10 mouse cellular contexts compared by ENCODE assay signal in genomic region chr2:180027768-180028167, GRCm38 (mm10). TPM values are rescaled to one million over a fixed set of nuclear protein-coding genes. Genes with fewer than 3 reads are reported as not detected.
DNase-seq lines count a peak whose midpoint lies in the region; ATAC-seq and TF ChIP-seq lines count a peak whose summit lies in the region.
"Had no signal": no experiment of that assay in that cellular context is flagged by ENCODE, and none has a peak within 500 bp of the region (broad histone marks: within the 10 kb centered on the region; RNA-seq: fewer than 3 reads in every experiment).

No protein-coding gene starts in this region.

- ATAC-seq in kidney, postnatal 0 days (replicated peaks; ENCODE audit: low FRiP score, low read depth), result no peak
- ATAC-seq in hindbrain, embryonic 14.5 days (ENCODE audit: low FRiP score), result no peak
- no peak for ATAC-seq in megakaryocyte-erythroid progenitor cell, adult 5-6 weeks (replicated peaks; ENCODE audit: low FRiP score, low TSS enrichment, poor library complexity, severe bottlenecking)

- 49% methylated on average over 9 of the region's 9 CpGs for WGBS in kidney, postnatal 0 days
- 67% methylated on average over 9 of the region's 9 CpGs for WGBS in kidney, adult 2 months
- 89% methylated on average over 9 of the region's 9 CpGs for WGBS in forebrain, embryonic 10.5 days
- 69% methylated on average over 9 of the region's 9 CpGs for WGBS in hindbrain, embryonic 14.5 days

- no peak overlapping the region for H3K4me3 ChIP-seq in kidney, postnatal 0 days (replicated peaks; ENCODE audit: low read depth, low read length)
- H3K4me3 ChIP-seq in kidney, adult 2 months (ENCODE audit: insufficient read depth, low read depth, low read length), result no peak overlapping the region
- peak overlapping the region; percentile 99 for H3K4me3 ChIP-seq in forebrain, embryonic 10.5 days
- H3K4me3 ChIP-seq in hindbrain, embryonic 14.5 days (replicated peaks; ENCODE audit: low read length), result peak overlapping the region; percentile 99
- H3K4me3 ChIP-seq in myocyte, result peak overlapping the region; percentile 73

- no peak for TF ChIP-seq POLR2A in kidney, adult 2 months (IDR thresholded peaks at IDR 0.05; ENCODE audit: low read depth, low read length)
- no peak for TF ChIP-seq POLR2A in myocyte (IDR thresholded peaks at IDR 0.05; ENCODE audit: insufficient read length, low read depth)

- H3K9me3 ChIP-seq in kidney, postnatal 0 days (replicated peaks; ENCODE audit: low read length), result no peaks in the 10 kb centered on the region
- H3K9me3 ChIP-seq in forebrain, embryonic 10.5 days, result no peaks in the 10 kb centered on the region
- H3K9me3 ChIP-seq in hindbrain, embryonic 14.5 days (ENCODE audit: control insufficient read depth, low read length), result no peaks in the 10 kb centered on the region

- peaks cover 41% of the 10 kb centered on the region for H3K79me2 ChIP-seq in myocyte (ENCODE audit: control insufficient read depth, insufficient read depth)

- DNase-seq in kidney, postnatal 0 days (ENCODE audit: low spot score), result no peak
- DNase-seq in kidney, adult 2 months, result no peak
- no peak for DNase-seq in forebrain, embryonic 10.5 days (ENCODE audit: extremely low spot score, low spot score)
- DNase-seq in hindbrain, embryonic 14.5 days (ENCODE audit: low spot score), result no peak
- no peak for DNase-seq in embryo, embryonic 9.5 days (ENCODE audit: extremely low spot score)
- no peak for DNase-seq in right cerebral cortex, postnatal 36 days (ENCODE audit: low spot score in 2 of 2)
- DNase-seq: adrenal gland, postnatal 14 days; lung, adult 18-20 months had no signal

- H3K27ac ChIP-seq in kidney, postnatal 0 days, result no peak overlapping the region
- H3K27ac ChIP-seq in kidney, adult 2 months (ENCODE audit: insufficient read depth, low read depth, low read length), result no peak overlapping the region
- H3K27ac ChIP-seq in forebrain, embryonic 10.5 days, result no peak overlapping the region
- no peak overlapping the region for H3K27ac ChIP-seq in hindbrain, embryonic 14.5 days

- TF ChIP-seq CTCF in kidney, postnatal 0 days (IDR thresholded peaks at IDR 0.05; ENCODE audit: low read depth), result no peak
- TF ChIP-seq CTCF in kidney, adult 2 months (conservative IDR thresholded peaks at IDR 0.05; ENCODE audit: insufficient read depth, insufficient read length, low read depth, low read length), result no peak

- no peaks in the 10 kb centered on the region; the same call in 1 of the 2 replicates for H3K27me3 ChIP-seq in kidney, postnatal 0 days (ENCODE audit: insufficient read depth, low read length)
- H3K27me3 ChIP-seq in kidney, adult 2 months (replicated peaks; ENCODE audit: control insufficient read depth, insufficient read depth, low read length), result no peaks in the 10 kb centered on the region
- peaks cover 15% of the 10 kb centered on the region for H3K27me3 ChIP-seq in forebrain, embryonic 10.5 days (ENCODE audit: poor library complexity, severe bottlenecking)
- H3K27me3 ChIP-seq in hindbrain, embryonic 14.5 days (ENCODE audit: control insufficient read depth, insufficient read depth, low read length), result peaks cover 7% of the 10 kb centered on the region
- H3K27me3 ChIP-seq in myocyte (ENCODE audit: control insufficient read depth, insufficient read depth, insufficient read length), result no peaks in the 10 kb centered on the region

- peaks cover 35% of the 10 kb centered on the region for H3K36me3 ChIP-seq in kidney, postnatal 0 days (ENCODE audit: insufficient read depth, low read length)
- no peaks in the 10 kb centered on the region for H3K36me3 ChIP-seq in kidney, adult 2 months (ENCODE audit: control insufficient read depth, insufficient read depth, low read length)
- peaks cover 64% of the 10 kb centered on the region for H3K36me3 ChIP-seq in forebrain, embryonic 10.5 days (replicated peaks)
- H3K36me3 ChIP-seq in hindbrain, embryonic 14.5 days (replicated peaks; ENCODE audit: control insufficient read depth, insufficient read depth), result peaks cover 54% of the 10 kb centered on the region
- H3K36me3 ChIP-seq in myocyte (ENCODE audit: control insufficient read depth, insufficient read depth), result peaks cover 20% of the 10 kb centered on the region

- peak overlapping the region; percentile 78; the same call in 1 of the 2 replicates for H3K4me2 ChIP-seq in kidney, postnatal 0 days (ENCODE audit: low read length)
- peak overlapping the region; percentile 98 for H3K4me2 ChIP-seq in hindbrain, embryonic 14.5 days (replicated peaks)
- H3K4me2 ChIP-seq in myocyte (ENCODE audit: low read depth), result peak overlapping the region; percentile 93

- peaks cover 22% of the 10 kb centered on the region for H3K4me1 ChIP-seq in kidney, postnatal 0 days (replicated peaks; ENCODE audit: insufficient read depth, low read length)
- H3K4me1 ChIP-seq in kidney, adult 2 months (ENCODE audit: control insufficient read depth, insufficient read depth, low read length), result peaks cover 5% of the 10 kb centered on the region; the same call in 1 of the 2 replicates
- peaks cover 56% of the 10 kb centered on the region for H3K4me1 ChIP-seq in forebrain, embryonic 10.5 days
- H3K4me1 ChIP-seq in hindbrain, embryonic 14.5 days (replicated peaks; ENCODE audit: control insufficient read depth, insufficient read depth, low read length), result peaks cover 32% of the 10 kb centered on the region

- H3ac ChIP-seq in myocyte (ENCODE audit: control insufficient read depth, insufficient read length), result no peak overlapping the region

- peak overlapping the region; percentile 13; the same call in 1 of the 2 replicates for H3K9ac ChIP-seq in kidney, postnatal 0 days (ENCODE audit: low read depth, low read length)
- peak overlapping the region; percentile 97 for H3K9ac ChIP-seq in hindbrain, embryonic 14.5 days

TF ChIP-seq in myocyte, 11 proteins besides CTCF, POLR2A, EP300 and RAD21:
- TF ChIP-seq USF1 (IDR thresholded peaks at IDR 0.05; ENCODE audit: low read depth), result no peak
- no peak for TF ChIP-seq E2F4 (IDR thresholded peaks at IDR 0.05; ENCODE audit: insufficient read depth)
TF ChIP-seq in myocyte: peak in this region for 0.

RNA-seq across cellular contexts. Expression of gene Lsm14b, which starts 3.0 kb away (rescaled TPM):
- polyA plus RNA-seq in kidney, postnatal 0 days (2015; fragmentation: Nextera tagmentation; extraction: Ambion mirVana), result 9.3 and 10.4 TPM in 2 replicates
- polyA plus RNA-seq in kidney, adult 2 months (2012; rRNA removed), result 27.2 and 29.5 TPM in 2 replicates
- polyA plus RNA-seq in forebrain, embryonic 10.5 days (2016; fragmentation: Nextera tagmentation; extraction: Ambion mirVana), result 8.5 and 8.9 TPM in 2 replicates
- polyA plus RNA-seq in hindbrain, embryonic 14.5 days (2014; fragmentation: Nextera tagmentation; extraction: Ambion mirVana), result 16.1 and 16.9 TPM in 2 replicates
- 48.8 TPM for polyA plus RNA-seq in myocyte (2012; fragmentation: generic; extraction: Trizol)
- 14.9 and 28.0 TPM in 2 replicates for total RNA-seq in megakaryocyte-erythroid progenitor cell, adult 5-6 weeks (2014; fragmentation: Nextera tagmentation)
- 25.1 and 44.2 TPM in 2 replicates for total RNA-seq in megakaryocyte-erythroid progenitor cell, adult 5-6 weeks (2017)

RNA-seq across cellular contexts. Expression of gene Psma7, which starts 14.5 kb away (rescaled TPM):
- polyA plus RNA-seq in kidney, postnatal 0 days (2015; fragmentation: Nextera tagmentation; extraction: Ambion mirVana), result 641 and 676 TPM in 2 replicates
- 156 and 185 TPM in 2 replicates for polyA plus RNA-seq in kidney, adult 2 months (2012; rRNA removed)
- 856 and 905 TPM in 2 replicates for polyA plus RNA-seq in forebrain, embryonic 10.5 days (2016; fragmentation: Nextera tagmentation; extraction: Ambion mirVana)
- 515 and 631 TPM in 2 replicates for polyA plus RNA-seq in hindbrain, embryonic 14.5 days (2014; fragmentation: Nextera tagmentation; extraction: Ambion mirVana)
- 395 TPM for polyA plus RNA-seq in myocyte (2012; fragmentation: generic; extraction: Trizol)
- 333 and 334 TPM in 2 replicates for total RNA-seq in megakaryocyte-erythroid progenitor cell, adult 5-6 weeks (2014; fragmentation: Nextera tagmentation)
- 395 and 441 TPM in 2 replicates for total RNA-seq in megakaryocyte-erythroid progenitor cell, adult 5-6 weeks (2017)

RNA-seq across cellular contexts. Expression of gene Ss18l1, which starts 14.5 kb away (rescaled TPM):
- 3.9 and 4.2 TPM in 2 replicates for polyA plus RNA-seq in kidney, postnatal 0 days (2015; fragmentation: Nextera tagmentation; extraction: Ambion mirVana)
- 6.7 and 7.5 TPM in 2 replicates for polyA plus RNA-seq in kidney, adult 2 months (2012; rRNA removed)
- 7.0 TPM in 2 replicates for polyA plus RNA-seq in forebrain, embryonic 10.5 days (2016; fragmentation: Nextera tagmentation; extraction: Ambion mirVana)
- polyA plus RNA-seq in hindbrain, embryonic 14.5 days (2014; fragmentation: Nextera tagmentation; extraction: Ambion mirVana), result 54.2 and 57.2 TPM in 2 replicates
- 1.6 TPM for polyA plus RNA-seq in myocyte (2012; fragmentation: generic; extraction: Trizol)
- total RNA-seq in megakaryocyte-erythroid progenitor cell, adult 5-6 weeks (2014; fragmentation: Nextera tagmentation), result 2.2 and 3.4 TPM in 2 replicates
- total RNA-seq in megakaryocyte-erythroid progenitor cell, adult 5-6 weeks (2017), result 2.3 and 4.0 TPM in 2 replicates

RNA-seq across cellular contexts. Expression of gene Mtg2, which starts 42.6 kb away (rescaled TPM):
- polyA plus RNA-seq in kidney, postnatal 0 days (2015; fragmentation: Nextera tagmentation; extraction: Ambion mirVana), result 18.6 and 19.3 TPM in 2 replicates
- 24.3 and 26.2 TPM in 2 replicates for polyA plus RNA-seq in kidney, adult 2 months (2012; rRNA removed)
- polyA plus RNA-seq in forebrain, embryonic 10.5 days (2016; fragmentation: Nextera tagmentation; extraction: Ambion mirVana), result 34.0 and 35.2 TPM in 2 replicates
- 29.4 and 30.2 TPM in 2 replicates for polyA plus RNA-seq in hindbrain, embryonic 14.5 days (2014; fragmentation: Nextera tagmentation; extraction: Ambion mirVana)
- polyA plus RNA-seq in myocyte (2012; fragmentation: generic; extraction: Trizol), result 17.2 TPM
- 14.0 and 20.9 TPM in 2 replicates for total RNA-seq in megakaryocyte-erythroid progenitor cell, adult 5-6 weeks (2014; fragmentation: Nextera tagmentation)
- 14.8 and 16.7 TPM in 2 replicates for total RNA-seq in megakaryocyte-erythroid progenitor cell, adult 5-6 weeks (2017)

RNA-seq across cellular contexts. Expression of gene Taf4, which starts 51.3 kb away (rescaled TPM):
- 3.3 and 3.5 TPM in 2 replicates for polyA plus RNA-seq in kidney, postnatal 0 days (2015; fragmentation: Nextera tagmentation; extraction: Ambion mirVana)
- polyA plus RNA-seq in kidney, adult 2 months (2012; rRNA removed), result 7.3 and 8.9 TPM in 2 replicates
- polyA plus RNA-seq in forebrain, embryonic 10.5 days (2016; fragmentation: Nextera tagmentation; extraction: Ambion mirVana), result 3.6 and 4.2 TPM in 2 replicates
- 4.4 and 4.9 TPM in 2 replicates for polyA plus RNA-seq in hindbrain, embryonic 14.5 days (2014; fragmentation: Nextera tagmentation; extraction: Ambion mirVana)
- polyA plus RNA-seq in myocyte (2012; fragmentation: generic; extraction: Trizol), result 6.3 TPM
- 22.1 and 31.5 TPM in 2 replicates for total RNA-seq in megakaryocyte-erythroid progenitor cell, adult 5-6 weeks (2014; fragmentation: Nextera tagmentation)
- 20.1 and 28.4 TPM in 2 replicates for total RNA-seq in megakaryocyte-erythroid progenitor cell, adult 5-6 weeks (2017)

Comparison
In these comparisons a context has a peak if more than half of its experiments do, and no peak if none do; other contexts are left out.
1. H3K4me3 ChIP-seq: peak in forebrain, embryonic 10.5 days (single experiment), hindbrain, embryonic 14.5 days (single experiment) and myocyte (single experiment); none in kidney, postnatal 0 days (single experiment) and kidney, adult 2 months (single experiment).
2. Peak in every context shown above with its lines, with median percentiles within 50 percentile points of each other: H3K4me2 ChIP-seq.